Comparison of ENCODE assay signal across 13 mouse cellular contexts in the genomic region with DNA sequence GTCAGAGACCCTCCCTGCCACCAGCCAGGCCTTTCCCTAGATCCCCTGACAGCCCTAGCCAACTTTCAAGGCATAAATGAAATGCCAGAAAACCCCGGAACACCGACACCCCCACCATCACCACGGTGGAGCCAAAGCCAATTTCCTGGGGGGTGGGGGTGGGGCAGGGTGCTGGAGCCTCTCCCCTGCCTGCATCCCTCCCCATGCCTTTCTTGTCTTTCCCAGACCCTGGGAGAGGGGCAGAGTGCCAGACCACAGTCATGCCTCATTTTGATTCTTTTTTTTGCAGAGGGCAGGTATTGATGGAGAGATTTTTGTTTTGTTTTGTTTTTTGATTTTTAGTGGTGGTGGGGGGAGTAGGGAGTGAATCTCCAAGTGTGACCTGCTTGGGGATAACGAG. TPM values are rescaled to one million over a fixed set of nuclear protein-coding genes. Genes with fewer than 3 reads are reported as not detected.
DNase-seq lines count a peak whose midpoint lies in the region; ATAC-seq lines count a peak whose summit lies in the region.
"Had no signal": no experiment of that assay in that cellular context is flagged by ENCODE, and none has a peak within 500 bp of the region (broad histone marks: within the 10 kb centered on the region; RNA-seq: fewer than 3 reads in every experiment).

No protein-coding gene starts in this region.

- H3K9ac ChIP-seq in hindbrain, embryonic 12.5 days = no peak overlapping the region
- H3K9ac ChIP-seq in limb, embryonic 13.5 days = no peak overlapping the region
- H3K9ac ChIP-seq in embryonic facial prominence, embryonic 15.5 days = no peak overlapping the region
- H3K9ac ChIP-seq: limb, embryonic 15.5 days had no signal

- DNase-seq in hindbrain, embryonic 10.5 days (ENCODE audit: low spot score) = no peak
- DNase-seq in limb, embryonic 10.5 days (ENCODE audit: low spot score) = no peak
- DNase-seq in Muller cell, postnatal 12 days (ENCODE audit: inconsistent ontology term) = peak; percentile 31
- no peak for DNase-seq in spleen, postnatal 14 days (ENCODE audit: low spot score in 2 of 2)
- no peak for DNase-seq in cerebellum, postnatal 36 days
- DNase-seq: cerebellum, adult 2 months; heart, postnatal 10 days; lung, postnatal 36 days; thymus, postnatal 14 days had no signal

- H3K27me3 ChIP-seq in hindbrain, embryonic 10.5 days (ENCODE audit: insufficient read depth, poor library complexity, severe bottlenecking) = peaks cover 41% of the 10 kb centered on the region
- H3K27me3 ChIP-seq in hindbrain, embryonic 12.5 days = peaks cover 15% of the 10 kb centered on the region; the same call in 1 of the 2 replicates
- H3K27me3 ChIP-seq in limb, embryonic 13.5 days = peaks cover 16% of the 10 kb centered on the region; the same call in 1 of the 2 replicates
- peaks cover 37% of the 10 kb centered on the region for H3K27me3 ChIP-seq in limb, embryonic 10.5 days (ENCODE audit: low read depth, poor library complexity, severe bottlenecking)
- no peaks in the 10 kb centered on the region for H3K27me3 ChIP-seq in embryonic facial prominence, embryonic 15.5 days

- no peaks in the 10 kb centered on the region for H3K9me3 ChIP-seq in hindbrain, embryonic 10.5 days
- H3K9me3 ChIP-seq in hindbrain, embryonic 12.5 days (replicated peaks) = no peaks in the 10 kb centered on the region
- H3K9me3 ChIP-seq in limb, embryonic 13.5 days = no peaks in the 10 kb centered on the region
- H3K9me3 ChIP-seq in limb, embryonic 10.5 days (replicated peaks) = no peaks in the 10 kb centered on the region
- no peaks in the 10 kb centered on the region for H3K9me3 ChIP-seq in embryonic facial prominence, embryonic 15.5 days (replicated peaks)
- H3K9me3 ChIP-seq: limb, embryonic 15.5 days had no signal

- H3K27ac ChIP-seq in hindbrain, embryonic 10.5 days = 0 out of 2 replicates have a peak overlapping the region, but pooled peaks have one; percentile 0
- no peak overlapping the region for H3K27ac ChIP-seq in hindbrain, embryonic 12.5 days
- H3K27ac ChIP-seq in limb, embryonic 13.5 days = no peak overlapping the region
- H3K27ac ChIP-seq in limb, embryonic 10.5 days = no peak overlapping the region
- peak overlapping the region; percentile 71 for H3K27ac ChIP-seq in embryonic facial prominence, embryonic 15.5 days (replicated peaks)

- 48% methylated on average over 4 of the region's 4 CpGs for WGBS in hindbrain, embryonic 10.5 days
- WGBS in hindbrain, embryonic 12.5 days = 36% methylated on average over 4 of the region's 4 CpGs
- WGBS in limb, embryonic 13.5 days = 22% methylated on average over 4 of the region's 4 CpGs
- 24% methylated on average over 4 of the region's 4 CpGs for WGBS in limb, embryonic 10.5 days
- WGBS in embryonic facial prominence, embryonic 15.5 days = 13% methylated on average over 4 of the region's 4 CpGs

- ATAC-seq in hindbrain, embryonic 12.5 days (ENCODE audit: low FRiP score) = no peak
- ATAC-seq in limb, embryonic 13.5 days (ENCODE audit: low FRiP score, low read depth) = no peak
- no peak for ATAC-seq in embryonic facial prominence, embryonic 15.5 days (ENCODE audit: insufficient number of reproducible peaks, low FRiP score, low TSS enrichment, low read depth)

- peaks cover 34% of the 10 kb centered on the region for H3K4me1 ChIP-seq in hindbrain, embryonic 10.5 days (replicated peaks)
- peaks cover 20% of the 10 kb centered on the region for H3K4me1 ChIP-seq in hindbrain, embryonic 12.5 days
- H3K4me1 ChIP-seq in limb, embryonic 13.5 days = peaks cover 46% of the 10 kb centered on the region
- peaks cover 60% of the 10 kb centered on the region for H3K4me1 ChIP-seq in limb, embryonic 10.5 days
- peaks cover 39% of the 10 kb centered on the region for H3K4me1 ChIP-seq in embryonic facial prominence, embryonic 15.5 days

- H3K4me2 ChIP-seq in hindbrain, embryonic 12.5 days (replicated peaks) = no peak overlapping the region
- 0 out of 2 replicates have a peak overlapping the region, but pooled peaks have one; percentile 50 for H3K4me2 ChIP-seq in limb, embryonic 13.5 days (replicated peaks)
- H3K4me2 ChIP-seq in embryonic facial prominence, embryonic 15.5 days (replicated peaks) = peak overlapping the region; percentile 48; the same call in 1 of the 2 replicates

- H3K4me3 ChIP-seq in hindbrain, embryonic 10.5 days = no peak overlapping the region
- no peak overlapping the region for H3K4me3 ChIP-seq in hindbrain, embryonic 12.5 days
- H3K4me3 ChIP-seq in limb, embryonic 13.5 days = no peak overlapping the region
- H3K4me3 ChIP-seq in limb, embryonic 10.5 days = no peak overlapping the region
- no peak overlapping the region for H3K4me3 ChIP-seq in embryonic facial prominence, embryonic 15.5 days (replicated peaks)

- H3K36me3 ChIP-seq in hindbrain, embryonic 10.5 days = no peaks in the 10 kb centered on the region
- H3K36me3 ChIP-seq in hindbrain, embryonic 12.5 days = no peaks in the 10 kb centered on the region
- H3K36me3 ChIP-seq in limb, embryonic 13.5 days = no peaks in the 10 kb centered on the region
- no peaks in the 10 kb centered on the region for H3K36me3 ChIP-seq in limb, embryonic 10.5 days
- H3K36me3 ChIP-seq in embryonic facial prominence, embryonic 15.5 days = no peaks in the 10 kb centered on the region
- H3K36me3 ChIP-seq: limb, embryonic 15.5 days had no signal

RNA-seq across cellular contexts. Expression of gene Ngfr, which starts 23.7 kb away (rescaled TPM):
- polyA plus RNA-seq in hindbrain, embryonic 10.5 days (2016; fragmentation: Nextera tagmentation; extraction: Ambion mirVana) = 28.7 and 51.6 TPM in 2 replicates
- polyA plus RNA-seq in hindbrain, embryonic 12.5 days (2016; fragmentation: Nextera tagmentation; extraction: Ambion mirVana) = 38.6 and 41.3 TPM in 2 replicates
- 29.4 and 34.5 TPM in 2 replicates for polyA plus RNA-seq in limb, embryonic 13.5 days (2015; fragmentation: Nextera tagmentation; extraction: Ambion mirVana)
- polyA plus RNA-seq in limb, embryonic 10.5 days (2016; fragmentation: Nextera tagmentation; extraction: Ambion mirVana) = 9.7 and 16.3 TPM in 2 replicates
- polyA plus RNA-seq in embryonic facial prominence, embryonic 15.5 days (2015; fragmentation: Nextera tagmentation; extraction: Ambion mirVana) = 48.1 and 48.8 TPM in 2 replicates

RNA-seq across cellular contexts. Expression of gene Phb, which starts 55.5 kb away (rescaled TPM):
- polyA plus RNA-seq in hindbrain, embryonic 10.5 days (2016; fragmentation: Nextera tagmentation; extraction: Ambion mirVana) = 222 and 248 TPM in 2 replicates
- 186 and 188 TPM in 2 replicates for polyA plus RNA-seq in hindbrain, embryonic 12.5 days (2016; fragmentation: Nextera tagmentation; extraction: Ambion mirVana)
- 217 and 221 TPM in 2 replicates for polyA plus RNA-seq in limb, embryonic 13.5 days (2015; fragmentation: Nextera tagmentation; extraction: Ambion mirVana)
- polyA plus RNA-seq in limb, embryonic 10.5 days (2016; fragmentation: Nextera tagmentation; extraction: Ambion mirVana) = 293 and 361 TPM in 2 replicates
- polyA plus RNA-seq in embryonic facial prominence, embryonic 15.5 days (2015; fragmentation: Nextera tagmentation; extraction: Ambion mirVana) = 162 and 186 TPM in 2 replicates

Comparison
In these comparisons a context has a peak if more than half of its experiments do, and no peak if none do; other contexts are left out.
1. H3K27ac ChIP-seq: peak in hindbrain, embryonic 10.5 days (single experiment) and embryonic facial prominence, embryonic 15.5 days (single experiment); none in hindbrain, embryonic 12.5 days (single experiment), limb, embryonic 13.5 days (single experiment) and limb, embryonic 10.5 days (single experiment).